38 mouse cellular contexts compared by ENCODE assay signal in the genomic region with DNA sequence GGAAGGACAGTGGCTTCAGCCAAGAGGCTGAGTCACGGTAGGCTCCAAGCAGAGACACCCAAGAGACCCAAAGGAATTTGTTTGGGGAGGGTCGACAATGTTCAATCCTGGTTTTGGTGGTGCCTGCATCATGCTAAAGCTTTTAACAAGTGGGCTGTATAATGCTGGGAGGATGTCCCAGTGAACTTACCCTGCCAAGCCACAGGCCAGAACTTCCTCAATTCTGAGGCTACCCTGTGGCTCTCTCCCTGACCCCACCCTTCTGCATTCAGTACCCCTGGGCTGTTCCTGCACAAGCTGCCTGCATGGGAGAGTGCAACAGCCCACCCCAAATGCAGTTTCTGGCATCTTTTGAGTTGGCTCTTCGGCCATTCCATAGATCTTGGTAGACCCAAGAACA. TPM values are rescaled to one million over a fixed set of nuclear protein-coding genes. Genes with fewer than 3 reads are reported as not detected.
DNase-seq lines count a peak whose midpoint lies in the region; ATAC-seq and TF ChIP-seq lines count a peak whose summit lies in the region.
"Had no signal": no experiment of that assay in that cellular context is flagged by ENCODE, and none has a peak within 500 bp of the region (broad histone marks: within the 10 kb centered on the region; RNA-seq: fewer than 3 reads in every experiment).

No protein-coding gene starts in this region.

- TF ChIP-seq EP300 in MEL (IDR thresholded peaks at IDR 0.05; ENCODE audit: low read depth in 1 of 2, low read length in 2 of 2) = no peak

- H3K27me3 ChIP-seq in MEL (ENCODE audit: control insufficient read depth in 1 of 2, insufficient read depth in 2 of 2, low read length in 2 of 2) = no peaks in the 10 kb centered on the region
- H3K27me3 ChIP-seq in midbrain, embryonic 10.5 days (ENCODE audit: low read depth, poor library complexity, severe bottlenecking) = peaks cover 83% of the 10 kb centered on the region
- H3K27me3 ChIP-seq: limb, embryonic 13.5 days; Patski had no signal

- no peak overlapping the region for H3K9ac ChIP-seq in MEL (ENCODE audit: control insufficient read depth, low read depth, low read length, poor library complexity, severe bottlenecking)
- H3K9ac ChIP-seq: embryonic facial prominence, embryonic 13.5 days; forebrain, embryonic 15.5 days; heart, embryonic 13.5 days; hindbrain, embryonic 15.5 days; kidney, embryonic 15.5 days; limb, embryonic 13.5 days; liver, embryonic 12.5 days; neural tube, embryonic 13.5 days had no signal

- H3K9me3 ChIP-seq in MEL (replicated peaks; ENCODE audit: insufficient read depth, low read length) = no peaks in the 10 kb centered on the region
- no peaks in the 10 kb centered on the region for H3K9me3 ChIP-seq in midbrain, embryonic 10.5 days (replicated peaks)
- H3K9me3 ChIP-seq: embryonic facial prominence, embryonic 13.5 days; forebrain, embryonic 15.5 days; heart, embryonic 13.5 days; hindbrain, embryonic 10.5 days; hindbrain, embryonic 15.5 days; kidney, embryonic 15.5 days; limb, embryonic 13.5 days; liver, embryonic 12.5 days; neural tube, embryonic 13.5 days had no signal

- peak; percentile 56 for DNase-seq in cerebellum, adult 9-11 months
- no peak for DNase-seq in cerebellum, postnatal 4 days (ENCODE audit: low spot score in 2 of 2)
- peak; percentile 54 for DNase-seq in 416B (ENCODE audit: low read depth)
- peak; percentile 65 for DNase-seq in MEL (ENCODE audit: low read depth, low spot score)
- no peak for DNase-seq in midbrain, embryonic 10.5 days (ENCODE audit: low spot score)
- DNase-seq in thymus, adult 18-20 months = no peak
- no peak for DNase-seq in embryo, embryonic 10.5 days (ENCODE audit: low spot score)
- DNase-seq: adrenal gland, postnatal 10 days; cerebellum, adult 8-10 months; gastrocnemius, postnatal 36 days; heart, adult 2 months; heart, postnatal 10 days; kidney, adult 18-20 months; kidney, postnatal 25 days; lung, postnatal 10 days; right cerebral cortex, postnatal 4 days had no signal

- no peak for TF ChIP-seq RAD21 in MEL (IDR thresholded peaks at IDR 0.05; ENCODE audit: low read depth, low read length)

- TF ChIP-seq CTCF in MEL (IDR thresholded peaks at IDR 0.05 in 2 of 3, conservative IDR thresholded peaks at IDR 0.05 in 1 of 3; ENCODE audit: control insufficient read depth in 1 of 3, insufficient read depth in 1 of 3, low read depth in 2 of 3, low read length in 3 of 3, poor library complexity in 1 of 3, severe bottlenecking in 1 of 3) = no peak

- H3K4me1 ChIP-seq in MEL (ENCODE audit: control insufficient read depth in 1 of 2, insufficient read depth in 2 of 2, low read length in 2 of 2) = peaks cover 0 to 4% of the 10 kb centered on the region in 2 experiments; a peak in 2 of 4 replicates
- H3K4me1 ChIP-seq in midbrain, embryonic 10.5 days = peaks cover 34% of the 10 kb centered on the region
- H3K4me1 ChIP-seq: embryonic facial prominence, embryonic 13.5 days; heart, embryonic 13.5 days; limb, embryonic 13.5 days; liver, embryonic 12.5 days had no signal

- TF ChIP-seq POLR2A in MEL (IDR thresholded peaks at IDR 0.05; ENCODE audit: control insufficient read depth in 1 of 2, insufficient read depth in 1 of 2, low read depth in 1 of 2, low read length in 2 of 2, poor library complexity in 1 of 2) = no peak

- ATAC-seq in hematopoietic stem cell, adult 5-6 weeks (replicated peaks in 1 of 2; ENCODE audit: insufficient read depth in 1 of 2, low FRiP score in 2 of 2, low TSS enrichment in 1 of 2, low read depth in 1 of 2, poor library complexity in 2 of 2, severe bottlenecking in 2 of 2) = peak; percentile 95 to 97
- ATAC-seq: forebrain, embryonic 15.5 days; inflammation-experienced regulatory T-cells, adult 6 months; liver, embryonic 12.5 days; midbrain, embryonic 16.5 days; Patski had no signal

- H3K4me3 ChIP-seq in MEL (ENCODE audit: control insufficient read depth in 1 of 2, insufficient read depth in 1 of 2, low read depth in 2 of 2, low read length in 2 of 2) = no peak overlapping the region
- no peak overlapping the region for H3K4me3 ChIP-seq in midbrain, embryonic 10.5 days
- H3K4me3 ChIP-seq: embryonic facial prominence, embryonic 13.5 days; forebrain, embryonic 10.5 days; forebrain, embryonic 15.5 days; heart, adult 2 months; heart, embryonic 13.5 days; hindbrain, embryonic 10.5 days; hindbrain, embryonic 15.5 days; kidney, embryonic 15.5 days; limb, embryonic 13.5 days; liver, embryonic 12.5 days; neural tube, embryonic 13.5 days had no signal

- H3K27ac ChIP-seq in MEL (ENCODE audit: control insufficient read depth, low read depth, low read length) = no peak overlapping the region
- H3K27ac ChIP-seq in midbrain, embryonic 10.5 days (replicated peaks) = no peak overlapping the region
- H3K27ac ChIP-seq: embryonic facial prominence, embryonic 13.5 days; forebrain, embryonic 15.5 days; heart, adult 2 months; heart, embryonic 13.5 days; hindbrain, embryonic 15.5 days; kidney, embryonic 15.5 days; limb, embryonic 13.5 days; liver, embryonic 12.5 days; neural tube, embryonic 13.5 days; stomach, postnatal 0 days had no signal

- H3K36me3 ChIP-seq in MEL (ENCODE audit: control insufficient read depth in 1 of 2, insufficient read depth in 2 of 2, low read length in 2 of 2) = no peaks in the 10 kb centered on the region
- H3K36me3 ChIP-seq in midbrain, embryonic 10.5 days = no peaks in the 10 kb centered on the region
- H3K36me3 ChIP-seq: embryonic facial prominence, embryonic 13.5 days; forebrain, embryonic 10.5 days; forebrain, embryonic 15.5 days; heart, embryonic 13.5 days; hindbrain, embryonic 10.5 days; hindbrain, embryonic 15.5 days; kidney, embryonic 15.5 days; limb, embryonic 13.5 days; liver, embryonic 12.5 days; neural tube, embryonic 13.5 days had no signal

- H3K79me2 ChIP-seq in MEL (ENCODE audit: control insufficient read depth, insufficient read depth, low read length, poor library complexity) = no peaks in the 10 kb centered on the region

- WGBS in midbrain, embryonic 10.5 days = 79% methylated on average over 3 of the region's 3 CpGs

TF ChIP-seq in MEL, 35 proteins besides CTCF, POLR2A, EP300 and RAD21:
- TF ChIP-seq NELFE (IDR thresholded peaks at IDR 0.05; ENCODE audit: low read depth, low read length) (no peak), USF2 (IDR thresholded peaks at IDR 0.05; ENCODE audit: borderline replicate concordance in 1 of 2, insufficient read depth in 1 of 2, low read depth in 1 of 2, low read length in 2 of 2) (no peak), SMC3 (IDR thresholded peaks at IDR 0.05; ENCODE audit: low read depth, low read length) (0 out of 2 replicates have a peak, but pooled peaks have one; percentile 5), TAL1 (IDR thresholded peaks at IDR 0.05; ENCODE audit: low read length) (no peak)

RNA-seq across cellular contexts. Expression of a gene that starts 12.9 kb away (rescaled TPM):
- not detected in 2 replicates for total RNA-seq in MEL (2012; rRNA removed)
- polyA plus RNA-seq in MEL (2012; ENCODE audit: insufficient read depth in 1 of 2, insufficient read length in 2 of 2, low read depth in 1 of 2, low replicate concordance in 2 of 2, missing spikeins in 1 of 2) = not detected
- total RNA-seq in hematopoietic stem cell, adult 5-6 weeks (2017) = not detected in 2 replicates
- polyA plus RNA-seq in midbrain, embryonic 10.5 days (2016; fragmentation: Nextera tagmentation; extraction: Ambion mirVana) = 0.16 and 0.22 TPM in 2 replicates
- total RNA-seq: adrenal gland, postnatal 10 days; ES-E14; gastrocnemius, adult 18-20 months; gastrocnemius, postnatal 36 days; heart, adult 2 months; heart, postnatal 10 days; layer of hippocampus, adult 18-20 months; layer of hippocampus, postnatal 25 days; left cerebral cortex, adult 8-10 months; left cerebral cortex, postnatal 36 days had no signal
- polyA plus RNA-seq: embryonic facial prominence, embryonic 13.5 days; forebrain, embryonic 10.5 days; forebrain, embryonic 15.5 days; heart, adult 2 months; heart, embryonic 13.5 days; hindbrain, embryonic 15.5 days; inflammation-experienced regulatory T-cells, adult 6 months; limb, embryonic 13.5 days; midbrain, embryonic 16.5 days; neural tube, embryonic 13.5 days; spleen, adult 2 months had no signal

RNA-seq across cellular contexts. Expression of a gene that starts 58.9 kb away (rescaled TPM):
- 20.4 and 28.7 TPM in 2 replicates for total RNA-seq in MEL (2012; rRNA removed)
- 10 to 100 TPM in 1 of 2 experiments, not detected in 1; 23.8 TPM for polyA plus RNA-seq in MEL (2012; ENCODE audit: insufficient read depth in 1 of 2, insufficient read length in 2 of 2, low read depth in 1 of 2, low replicate concordance in 2 of 2, missing spikeins in 1 of 2)
- total RNA-seq in hematopoietic stem cell, adult 5-6 weeks (2017) = 16.9 and 23.7 TPM in 2 replicates
- polyA plus RNA-seq in midbrain, embryonic 10.5 days (2016; fragmentation: Nextera tagmentation; extraction: Ambion mirVana) = 34.8 and 39.1 TPM in 2 replicates

RNA-seq across cellular contexts. Expression of a gene that starts 59.1 kb away (rescaled TPM):
- 116 and 147 TPM in 2 replicates for total RNA-seq in MEL (2012; rRNA removed)
- polyA plus RNA-seq in MEL (2012; ENCODE audit: insufficient read depth in 1 of 2, insufficient read length in 2 of 2, low read depth in 1 of 2, low replicate concordance in 2 of 2, missing spikeins in 1 of 2) = 100 to 1,000 TPM in 1 of 2 experiments, 10 to 100 TPM in 1; 90.2 to 139 TPM
- total RNA-seq in hematopoietic stem cell, adult 5-6 weeks (2017) = 88.0 and 110 TPM in 2 replicates
- polyA plus RNA-seq in midbrain, embryonic 10.5 days (2016; fragmentation: Nextera tagmentation; extraction: Ambion mirVana) = 86.7 and 100 TPM in 2 replicates

Comparison
In these comparisons a context has a peak if more than half of its experiments do, and no peak if none do; other contexts are left out.
1. DNase-seq: peak in cerebellum, adult 9-11 months (single experiment), 416B (single experiment) and MEL (single experiment); none in cerebellum, postnatal 4 days (0 of 2), midbrain, embryonic 10.5 days (single experiment), thymus, adult 18-20 months (0 of 2) and embryo, embryonic 10.5 days (single experiment).